Mouse (Mus musculus): ENCODE data around the gene Cinp. TPM values are rescaled to one million over a fixed set of nuclear protein-coding genes. Genes with fewer than 3 reads are reported as not detected.

The Cinp gene
- polyA plus RNA-seq, 2 experiments: 74.8 to 77.6 TPM

DNA sequence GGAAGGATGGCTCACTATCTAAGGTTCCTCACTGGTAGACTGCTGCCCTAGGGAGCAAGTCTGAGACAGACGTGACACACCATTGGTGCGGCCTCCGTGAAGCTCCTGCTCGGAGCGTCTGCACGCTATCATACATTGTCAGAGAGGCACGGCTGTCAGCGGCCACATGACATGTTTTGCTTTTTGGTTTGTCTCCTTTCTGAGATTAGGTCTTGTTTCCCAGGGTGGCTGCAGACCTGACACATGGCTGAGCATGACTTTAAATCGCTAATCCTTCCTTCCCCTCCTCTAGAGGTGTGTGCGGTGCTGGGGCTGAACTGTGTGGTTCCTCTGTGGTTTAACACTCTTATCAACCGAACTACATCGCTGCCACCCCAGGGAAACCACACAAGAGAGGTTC lies 37.5 kb downstream of the Cinp start:
- ATAC-seq (ENCODE audit: low FRiP score, low read depth) (no peak), DNase-seq (ENCODE audit: low spot score) (no peak)
- TF ChIP-seq POLR2A (IDR thresholded peaks at IDR 0.05; ENCODE audit: borderline replicate concordance, extremely low read depth, insufficient read depth, insufficient read length): no peak
- Histone ChIP-seq H3K9me3 (ENCODE audit: control insufficient read depth, low read length) (no peaks in the 10 kb centered on the region), H3K4me3 (replicated peaks; ENCODE audit: low read length) (peak overlapping the region; percentile 88), H3K4me2 (replicated peaks; ENCODE audit: low read depth, low read length, severe bottlenecking) (peak overlapping the region; percentile 73), H3K9ac (ENCODE audit: low read depth, low read length, severe bottlenecking) (peak overlapping the region; percentile 97; the same call in 1 of the 2 replicates), H3K27ac (replicated peaks; ENCODE audit: low read depth, low read length) (no peak overlapping the region), H3K36me3 (ENCODE audit: control insufficient read depth, insufficient read depth, low read length) (peaks cover 15% of the 10 kb centered on the region), H3K4me1 (ENCODE audit: control insufficient read depth, insufficient read depth, low read length) (peaks cover 7% of the 10 kb centered on the region; the same call in 1 of the 2 replicates), H3K27me3 (ENCODE audit: control insufficient read depth, insufficient read depth, low read length) (peaks cover 5% of the 10 kb centered on the region; the same call in 1 of the 2 replicates)
- 79% methylated on average over 12 of the region's 12 CpGs for WGBS

DNA sequence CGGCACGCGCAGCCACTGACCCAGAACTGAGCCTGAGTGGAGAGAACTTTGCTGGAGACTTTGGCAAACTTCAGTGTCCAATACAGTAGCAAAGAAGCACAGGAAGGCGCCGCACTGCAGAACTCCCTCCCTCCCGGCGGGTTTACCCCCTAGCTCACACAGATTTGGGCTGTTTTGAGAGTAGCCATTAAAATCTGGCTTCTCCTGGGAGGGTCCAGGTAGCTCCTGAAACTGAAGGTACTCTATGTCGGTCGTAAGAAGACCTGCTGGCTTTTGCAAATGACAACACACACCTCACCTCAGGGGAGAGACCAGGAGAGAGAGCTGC lies 38.1 kb downstream of the Cinp start:
- DNase-seq (ENCODE audit: low spot score) (no peak), ATAC-seq (ENCODE audit: low FRiP score, low read depth) (no peak)
- peaks cover 5% of the 10 kb centered on the region; the same call in 1 of the 2 replicates for H3K27me3 ChIP-seq (ENCODE audit: control insufficient read depth, insufficient read depth, low read length)
- peak overlapping the region; percentile 88 for H3K4me3 ChIP-seq (replicated peaks; ENCODE audit: low read length)
- WGBS: 9% methylated on average over 9 of the region's 9 CpGs
- peak overlapping the region; percentile 97 for H3K9ac ChIP-seq (ENCODE audit: low read depth, low read length, severe bottlenecking)
- peak overlapping the region; percentile 73 for H3K4me2 ChIP-seq (replicated peaks; ENCODE audit: low read depth, low read length, severe bottlenecking)
- no peaks in the 10 kb centered on the region for H3K9me3 ChIP-seq (ENCODE audit: control insufficient read depth, low read length)
- peaks cover 10% of the 10 kb centered on the region; the same call in 1 of the 2 replicates for H3K4me1 ChIP-seq (ENCODE audit: control insufficient read depth, insufficient read depth, low read length)
- H3K36me3 ChIP-seq (ENCODE audit: control insufficient read depth, insufficient read depth, low read length): peaks cover 11% of the 10 kb centered on the region
- TF ChIP-seq POLR2A (IDR thresholded peaks at IDR 0.05; ENCODE audit: borderline replicate concordance, extremely low read depth, insufficient read depth, insufficient read length): no peak
- peak overlapping the region; percentile 83 for H3K27ac ChIP-seq (replicated peaks; ENCODE audit: low read depth, low read length)

DNA sequence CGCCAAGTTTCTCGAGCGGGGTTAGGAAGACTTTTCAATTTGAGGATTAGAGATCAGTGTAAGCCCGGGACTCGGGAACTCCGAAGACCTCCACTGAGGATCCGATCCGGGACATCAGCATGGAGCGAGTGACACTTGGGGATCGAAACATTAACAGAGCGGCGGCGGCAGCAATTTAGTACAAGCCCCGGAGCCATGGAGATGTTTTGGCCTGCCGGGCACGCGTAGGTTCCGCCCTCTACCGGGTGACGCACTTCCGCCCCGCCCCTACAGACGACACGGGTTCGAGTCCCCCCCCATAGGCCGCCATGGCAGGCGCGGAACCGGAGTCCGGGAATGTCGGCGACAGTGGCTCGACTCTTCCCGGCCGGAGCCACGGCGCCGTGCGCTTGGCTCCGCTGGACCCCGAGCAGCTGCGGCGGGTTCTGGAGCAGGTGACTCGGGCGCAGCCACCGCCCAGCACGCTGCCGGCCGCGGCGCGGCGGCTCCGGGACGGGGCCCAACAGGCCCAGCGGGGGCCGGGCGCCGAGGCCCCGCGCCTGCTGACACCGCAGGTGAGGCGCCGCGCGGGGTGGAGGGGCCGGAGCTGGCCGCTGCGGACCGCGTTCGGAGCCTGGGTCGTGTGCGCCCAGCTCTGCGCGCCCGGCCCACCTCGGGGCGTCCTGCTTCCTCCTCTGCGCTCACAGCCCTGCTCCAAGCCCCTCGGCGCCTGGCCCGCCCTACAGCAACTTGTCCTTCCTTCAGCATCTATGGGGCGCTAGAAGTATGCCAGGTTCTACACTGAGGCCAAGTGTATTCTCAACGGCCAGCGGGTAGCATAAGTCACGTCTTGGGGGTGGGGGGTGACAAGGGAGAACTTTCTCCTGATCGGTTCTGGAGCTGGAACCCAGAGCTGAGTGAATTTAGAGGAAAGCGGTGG lies 38.7 kb downstream of the Cinp start, which contains the start of gene Zfp839:
Gene Zfp839 (plus strand): TSS at position 244 of the 919 bp plus-strand sequence.
- peak; percentile 80 for DNase-seq (ENCODE audit: low spot score)
- H3K27ac ChIP-seq (replicated peaks; ENCODE audit: low read depth, low read length): peak within 1 kb of the TSS; percentile 83
- peak within 1 kb of the TSS; percentile 88 for H3K4me3 ChIP-seq (replicated peaks; ENCODE audit: low read length)
- peak; percentile 87 for ATAC-seq (ENCODE audit: low FRiP score, low read depth)
- H3K27me3 ChIP-seq (ENCODE audit: control insufficient read depth, insufficient read depth, low read length): peaks cover 5% of the 10 kb centered on the region; the same call in 1 of the 2 replicates
- no peaks in the 10 kb centered on the region for H3K9me3 ChIP-seq (ENCODE audit: control insufficient read depth, low read length)
- H3K4me2 ChIP-seq (replicated peaks; ENCODE audit: low read depth, low read length, severe bottlenecking): peak within 1 kb of the TSS; percentile 73
- peaks cover 10% of the 10 kb centered on the region; the same call in 1 of the 2 replicates for H3K4me1 ChIP-seq (ENCODE audit: control insufficient read depth, insufficient read depth, low read length)
- TF ChIP-seq POLR2A (IDR thresholded peaks at IDR 0.05; ENCODE audit: borderline replicate concordance, extremely low read depth, insufficient read depth, insufficient read length): peak; percentile 72; the same call in 1 of the 2 replicates
- H3K9ac ChIP-seq (ENCODE audit: low read depth, low read length, severe bottlenecking): peak within 1 kb of the TSS; percentile 97
- peaks cover 4% of the 10 kb centered on the region for H3K36me3 ChIP-seq (ENCODE audit: control insufficient read depth, insufficient read depth, low read length)
- under 1% methylated on average over 67 of the region's 89 CpGs for WGBS

DNA sequence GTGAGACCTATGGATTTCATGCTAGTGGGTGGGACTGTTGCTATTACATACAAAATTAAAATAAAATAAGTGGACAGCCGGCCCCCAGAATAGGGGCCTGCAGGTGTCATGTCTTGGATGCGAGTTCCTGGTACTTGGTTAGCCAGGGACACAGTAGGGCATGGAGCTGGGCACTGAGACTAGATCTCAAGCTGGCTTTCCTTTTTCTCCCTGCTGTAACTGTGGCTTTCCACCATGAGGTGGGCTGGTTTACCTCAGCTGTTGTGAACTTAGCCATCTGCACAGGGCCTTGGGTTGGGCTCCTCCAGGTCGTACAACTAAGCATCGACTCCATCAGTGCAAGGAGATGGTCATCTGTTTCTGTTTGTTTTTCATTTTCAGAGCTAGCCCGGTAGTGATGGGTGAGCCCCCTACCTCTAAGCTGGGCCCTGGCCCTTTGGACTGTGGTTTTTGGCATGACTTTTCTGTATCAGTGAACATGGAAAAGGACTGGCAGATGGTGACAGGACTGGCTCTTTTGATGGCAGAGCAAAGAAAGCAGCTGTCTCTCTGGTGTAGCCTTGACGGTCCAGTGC lies 42.7 kb downstream of the Cinp start:
- no peaks in the 10 kb centered on the region for H3K9me3 ChIP-seq (ENCODE audit: control insufficient read depth, low read length)
- DNase-seq (ENCODE audit: low spot score): no peak
- peak overlapping the region; percentile 58; the same call in 1 of the 2 replicates for H3K4me2 ChIP-seq (replicated peaks; ENCODE audit: low read depth, low read length, severe bottlenecking)
- H3K27me3 ChIP-seq (ENCODE audit: control insufficient read depth, insufficient read depth, low read length): peaks cover 5% of the 10 kb centered on the region; the same call in 1 of the 2 replicates
- WGBS: 70% methylated on average over 6 of the region's 6 CpGs
- H3K4me3 ChIP-seq (replicated peaks; ENCODE audit: low read length): peak overlapping the region; percentile 39
- H3K27ac ChIP-seq (replicated peaks; ENCODE audit: low read depth, low read length): no peak overlapping the region
- H3K9ac ChIP-seq (ENCODE audit: low read depth, low read length, severe bottlenecking): no peak overlapping the region
- no peak for ATAC-seq (ENCODE audit: low FRiP score, low read depth)
- H3K36me3 ChIP-seq (ENCODE audit: control insufficient read depth, insufficient read depth, low read length): no peaks in the 10 kb centered on the region
- H3K4me1 ChIP-seq (ENCODE audit: control insufficient read depth, insufficient read depth, low read length): peaks cover 14% of the 10 kb centered on the region; the same call in 1 of the 2 replicates
- no peak for TF ChIP-seq POLR2A (IDR thresholded peaks at IDR 0.05; ENCODE audit: borderline replicate concordance, extremely low read depth, insufficient read depth, insufficient read length)

All from limb, embryonic 14.5 days (tissue).